Mouse (Mus musculus) forebrain, embryonic 15.5 days (tissue): ENCODE results near the gene Pip5kl1. TPM values are rescaled to one million over a fixed set of nuclear protein-coding genes. Genes with fewer than 3 reads are reported as not detected.

Source experiments
- ATAC-seq: fragments of 200-750 bp; cut with Nextera tagmentation; replicated peaks from 2 replicates; pipeline ENCODE4 v1.8.0; 2017; ENCODE audit warnings: mild to moderate bottlenecking, moderate TSS enrichment, moderate library complexity
- H3K27ac ChIP-seq: fragments of 300-500 bp; sonication (generic); replicated peaks from 2 replicates; pipeline ENCODE4 v1.5.1; 2015; ENCODE audit warnings: mild to moderate bottlenecking, inconsistent platforms
- H3K27me3 ChIP-seq: fragments of 300-500 bp; sonication (generic); 2 replicates; pipeline ENCODE4 v1.6.1; 2015; ENCODE audit warnings: inconsistent platforms
- H3K36me3 ChIP-seq: fragments of 300-500 bp; sonication (generic); 2 replicates; pipeline ENCODE4 v1.6.1; 2015; ENCODE audit warnings: mild to moderate bottlenecking, inconsistent platforms
- H3K4me1 ChIP-seq: fragments of 300-500 bp; sonication (generic); 2 replicates; pipeline ENCODE4 v1.6.1; 2015; ENCODE audit warnings: inconsistent platforms
- H3K4me2 ChIP-seq: fragments of 300-500 bp; sonication (generic); replicated peaks from 2 replicates; pipeline ENCODE4 v1.6.1; 2015; ENCODE audit warnings: mild to moderate bottlenecking, inconsistent platforms
- H3K4me3 ChIP-seq: fragments of 300-500 bp; sonication (generic); 2 replicates; pipeline ENCODE4 v1.5.1; 2015; ENCODE audit warnings: mild to moderate bottlenecking, inconsistent platforms
- H3K9ac ChIP-seq: fragments of 300-500 bp; sonication (generic); replicated peaks from 2 replicates; pipeline ENCODE4 v1.6.1; 2015; ENCODE audit warnings: mild to moderate bottlenecking, inconsistent platforms
- H3K9me3 ChIP-seq: fragments of 300-500 bp; sonication (generic); 2 replicates; pipeline ENCODE4 v1.6.1; 2016; ENCODE audit warnings: inconsistent platforms
- WGBS: fragments of 180-500 bp; shearing (Covaris S2); methylation state at CpG from one replicate; pipeline ENCODE4 v1.1.7; 2015; ENCODE audit warnings: mixed read lengths; 5-methylcytosine and 5-hydroxymethylcytosine counted together
- polyA plus RNA-seq: library from polyadenylated mRNA; unstranded; fragments of >200 nt; fragmentation: Nextera tagmentation; extraction: Ambion mirVana; gene quantifications from 2 replicates; pipeline ENCODE4 v1.2.1, GENCODE M21; 2015

Pip5kl1 gene
- polyA plus RNA-seq, 1 experiment from 2014 or later, result 4.2 TPM

- H3K27me3 ChIP-seq, result no peaks in the 10 kb centered on the region
- H3K9ac ChIP-seq, result no peak overlapping the region
- H3K4me2 ChIP-seq, result no peak overlapping the region
- H3K4me3 ChIP-seq, result no peak overlapping the region
- no peaks in the 10 kb centered on the region for H3K9me3 ChIP-seq
- H3K36me3 ChIP-seq, result no peaks in the 10 kb centered on the region
- no peak for ATAC-seq
- 79% methylated on average over 6 of the region's 6 CpGs for WGBS
- H3K4me1 ChIP-seq, result peaks cover 29% of the 10 kb centered on the region
- H3K27ac ChIP-seq, result no peak overlapping the region
Measured at GRCm38 (mm10) chr2:32591249-32591648, 16.7 kb downstream of the Pip5kl1 start.

- WGBS, result 77% methylated on average over 13 of the region's 13 CpGs
- Histone ChIP-seq H3K9ac (no peak overlapping the region), H3K9me3 (no peaks in the 10 kb centered on the region), H3K4me1 (peaks cover 10% of the 10 kb centered on the region), H3K27me3 (no peaks in the 10 kb centered on the region), H3K36me3 (no peaks in the 10 kb centered on the region), H3K4me3 (no peak overlapping the region), H3K4me2 (no peak overlapping the region), H3K27ac (peak overlapping the region; percentile 40)
- no peak; the same call in 1 of the 2 replicates for ATAC-seq
Measured at GRCm38 (mm10) chr2:32596725-32597124, 22.1 kb downstream of the Pip5kl1 start.

GRCm38 (mm10) chr2:32597248-32597647, 22.7 kb downstream of the Pip5kl1 start:
- peak overlapping the region; percentile 40 for H3K27ac ChIP-seq
- no peak overlapping the region for H3K4me2 ChIP-seq
- no peaks in the 10 kb centered on the region for H3K9me3 ChIP-seq
- no peaks in the 10 kb centered on the region for H3K27me3 ChIP-seq
- no peak overlapping the region for H3K9ac ChIP-seq
- H3K36me3 ChIP-seq, result no peaks in the 10 kb centered on the region
- no peak overlapping the region for H3K4me3 ChIP-seq
- ATAC-seq, result no peak
- peaks cover 10% of the 10 kb centered on the region for H3K4me1 ChIP-seq
- WGBS, result 95% methylated on average over 5 of the region's 5 CpGs

GRCm38 (mm10) chr2:32597699-32598098, 23.1 kb downstream of the Pip5kl1 start:
- no peaks in the 10 kb centered on the region for H3K36me3 ChIP-seq
- H3K4me3 ChIP-seq, result no peak overlapping the region
- H3K9me3 ChIP-seq, result no peaks in the 10 kb centered on the region
- 88% methylated on average over 5 of the region's 5 CpGs for WGBS
- H3K27me3 ChIP-seq, result no peaks in the 10 kb centered on the region
- H3K4me2 ChIP-seq, result no peak overlapping the region
- H3K4me1 ChIP-seq, result peaks cover 14% of the 10 kb centered on the region
- H3K9ac ChIP-seq, result no peak overlapping the region
- no peak for ATAC-seq
- no peak overlapping the region for H3K27ac ChIP-seq

GRCm38 (mm10) chr2:32598506-32598905, 23.9 kb downstream of the Pip5kl1 start:
- H3K27ac ChIP-seq, result no peak overlapping the region
- H3K9me3 ChIP-seq, result no peaks in the 10 kb centered on the region
- no peak for ATAC-seq
- no peak overlapping the region for H3K4me3 ChIP-seq
- WGBS, result 85% methylated on average over 8 of the region's 8 CpGs
- H3K27me3 ChIP-seq, result no peaks in the 10 kb centered on the region
- peaks cover 14% of the 10 kb centered on the region for H3K4me1 ChIP-seq
- no peak overlapping the region for H3K9ac ChIP-seq
- H3K36me3 ChIP-seq, result no peaks in the 10 kb centered on the region
- H3K4me2 ChIP-seq, result no peak overlapping the region

GRCm38 (mm10) chr2:32599409-32599808, 24.8 kb downstream of the Pip5kl1 start, which contains the start of gene St6galnac6:
TSS of gene St6galnac6 (plus strand) at chr2:32599709.
- WGBS, result 89% methylated on average over 3 of the region's 3 CpGs
- no peak within 1 kb of the TSS for H3K4me3 ChIP-seq

GRCm38 (mm10) chr2:32601417-32602065, 26.9 kb downstream of the Pip5kl1 start:
- H3K36me3 ChIP-seq, result no peaks in the 10 kb centered on the region
- no peaks in the 10 kb centered on the region for H3K9me3 ChIP-seq
- H3K4me2 ChIP-seq, result no peak overlapping the region
- 37% methylated on average over 8 of the region's 8 CpGs for WGBS
- no peak overlapping the region for H3K27ac ChIP-seq
- no peak overlapping the region for H3K4me3 ChIP-seq
- peaks cover 11% of the 10 kb centered on the region for H3K4me1 ChIP-seq
- H3K9ac ChIP-seq, result no peak overlapping the region
- H3K27me3 ChIP-seq, result no peaks in the 10 kb centered on the region
- ATAC-seq, result no peak

More at GRCm38 (mm10) chr2:32599409-32599808, 24.8 kb downstream of the Pip5kl1 start, which contains the start of gene St6galnac6:
- Histone ChIP-seq H3K4me2 (no peak within 1 kb of the TSS), H3K36me3 (no peaks in the 10 kb centered on the region), H3K9me3 (no peaks in the 10 kb centered on the region), H3K4me1 (peaks cover 14% of the 10 kb centered on the region), H3K27me3 (no peaks in the 10 kb centered on the region), H3K9ac (no peak within 1 kb of the TSS), H3K27ac (no peak within 1 kb of the TSS)
- no peak for ATAC-seq

GRCm38 (mm10) chr2:32602600-32603054, 28.0 kb downstream of the Pip5kl1 start:
- no peak overlapping the region for H3K27ac ChIP-seq
- H3K4me1 ChIP-seq, result peaks cover 15% of the 10 kb centered on the region
- H3K4me2 ChIP-seq, result peak overlapping the region; percentile 31
- H3K36me3 ChIP-seq, result no peaks in the 10 kb centered on the region
- WGBS, result under 1% methylated on average over 11 of the region's 11 CpGs
- H3K9ac ChIP-seq, result no peak overlapping the region
- no peak for ATAC-seq
- H3K9me3 ChIP-seq, result no peaks in the 10 kb centered on the region
- no peaks in the 10 kb centered on the region for H3K27me3 ChIP-seq
- H3K4me3 ChIP-seq, result peak overlapping the region; percentile 26

GRCm38 (mm10) chr2:32604631-32605030, 30.0 kb downstream of the Pip5kl1 start:
- no peak overlapping the region for H3K9ac ChIP-seq
- no peak overlapping the region for H3K4me3 ChIP-seq
- H3K9me3 ChIP-seq, result no peaks in the 10 kb centered on the region
- no peaks in the 10 kb centered on the region for H3K36me3 ChIP-seq
- no peaks in the 10 kb centered on the region for H3K27me3 ChIP-seq
- H3K4me2 ChIP-seq, result no peak overlapping the region
- 54% methylated on average over 10 of the region's 10 CpGs for WGBS
- H3K27ac ChIP-seq, result no peak overlapping the region
- H3K4me1 ChIP-seq, result peaks cover 26% of the 10 kb centered on the region
- no peak for ATAC-seq

GRCm38 (mm10) chr2:32606161-32607142, 31.9 kb downstream of the Pip5kl1 start:
- no peak overlapping the region for H3K27ac ChIP-seq
- WGBS, result 11% methylated on average over 55 of the region's 55 CpGs
- no peaks in the 10 kb centered on the region for H3K36me3 ChIP-seq
- no peaks in the 10 kb centered on the region for H3K27me3 ChIP-seq
- H3K4me1 ChIP-seq, result peaks cover 32% of the 10 kb centered on the region
- no peaks in the 10 kb centered on the region for H3K9me3 ChIP-seq
- peak overlapping the region; percentile 82 for H3K4me3 ChIP-seq
- peak; percentile 85 for ATAC-seq
- H3K4me2 ChIP-seq, result peak overlapping the region; percentile 93
- H3K9ac ChIP-seq, result peak overlapping the region; percentile 79

- peak overlapping the region; percentile 93 for H3K4me2 ChIP-seq
- peak; percentile 55 for ATAC-seq
- H3K36me3 ChIP-seq, result no peaks in the 10 kb centered on the region
- H3K27me3 ChIP-seq, result no peaks in the 10 kb centered on the region
- peaks cover 31% of the 10 kb centered on the region for H3K4me1 ChIP-seq
- H3K4me3 ChIP-seq, result peak overlapping the region; percentile 82
- peak overlapping the region; percentile 79 for H3K9ac ChIP-seq
- no peaks in the 10 kb centered on the region for H3K9me3 ChIP-seq
- H3K27ac ChIP-seq, result no peak overlapping the region
- 7% methylated on average over 34 of the region's 34 CpGs for WGBS
Measured at GRCm38 (mm10) chr2:32607262-32607947, 32.8 kb downstream of the Pip5kl1 start.
